Mouse (Mus musculus) cerebellum, postnatal 14 days (tissue): ENCODE data around the gene Tcl1b5.
"Not testable (repeated sequence)": the region's sequence is repeated elsewhere in the genome, so short reads cannot be mapped to it uniquely, and the experiment has no call there.

Experiments
- DNase-seq, 2 experiments: peaks; one replicate each; pipeline ENCODE4 v3.0.0; 2021; ENCODE audit warnings: mixed read lengths in 2 of 2

The Tcl1b5 gene

GRCm38 (mm10) chr12:105176044-105176443 lies at the start of gene Tcl1b5:
Tcl1b5 (plus strand) TSS chr12:105176344.
- DNase-seq = not testable (repeated sequence)

DNA sequence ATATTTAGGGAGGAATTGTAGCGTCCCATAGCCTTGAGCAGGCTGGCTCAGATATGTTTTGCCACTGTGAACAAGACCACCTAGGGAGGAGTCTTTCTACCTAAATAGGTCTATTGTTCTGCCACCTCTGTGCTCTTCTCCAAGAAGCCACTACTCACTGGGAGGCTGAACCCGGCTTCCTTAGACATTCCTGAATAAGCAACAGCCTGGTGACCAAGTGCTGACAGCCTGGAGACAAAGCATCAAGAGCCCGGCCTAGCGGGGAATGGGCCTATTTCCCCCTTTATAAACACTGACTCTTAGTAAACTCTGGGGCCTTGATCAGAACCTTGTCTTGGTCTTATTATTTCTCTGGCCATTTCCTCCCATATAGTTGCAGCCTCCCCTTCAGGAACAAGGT lies 49.6 kb upstream of the Tcl1b5 start:
- DNase-seq = no peak

GRCm38 (mm10) chr12:105127607-105128006 lies 48.5 kb upstream of the Tcl1b5 start:
- no peak for DNase-seq

DNA sequence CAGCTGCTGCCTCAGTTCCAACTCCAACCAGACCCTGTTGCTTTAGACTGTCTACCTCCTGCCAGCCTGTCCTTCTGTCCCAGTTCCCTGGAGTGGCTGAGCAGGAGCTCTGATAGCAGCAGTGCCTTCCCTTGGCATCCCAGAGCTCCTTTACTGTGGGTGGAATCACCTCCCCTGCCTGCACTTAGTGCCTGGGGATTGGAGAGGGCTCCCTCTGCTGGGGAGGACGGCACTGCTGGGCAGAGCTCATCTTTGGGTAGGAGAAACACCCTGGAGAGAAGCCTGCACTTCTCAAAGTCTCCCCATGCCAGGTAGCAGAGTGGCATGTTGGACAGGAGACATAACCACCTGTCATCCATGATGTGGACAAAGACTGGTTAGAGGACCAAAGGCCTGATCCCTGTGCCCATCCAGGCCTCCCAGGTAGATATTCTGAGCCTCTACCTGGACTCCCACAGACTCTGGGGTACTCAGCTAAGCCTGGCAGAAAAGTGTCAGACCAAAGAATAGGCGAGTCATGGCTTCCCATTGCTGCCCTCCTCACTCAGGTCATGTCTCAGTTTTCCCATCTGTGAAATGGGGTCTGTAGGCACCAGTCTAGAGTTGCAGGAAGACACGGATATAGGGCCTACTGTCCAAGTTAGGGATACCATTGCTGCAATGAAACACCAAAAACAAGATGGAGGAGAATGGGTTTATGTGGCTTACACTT lies 46.5 kb upstream of the Tcl1b5 start:
- DNase-seq = not testable (repeated sequence)

GRCm38 (mm10) chr12:105134167-105134566 lies 42.0 kb upstream of the Tcl1b5 start:
- not testable (repeated sequence) for DNase-seq

DNA sequence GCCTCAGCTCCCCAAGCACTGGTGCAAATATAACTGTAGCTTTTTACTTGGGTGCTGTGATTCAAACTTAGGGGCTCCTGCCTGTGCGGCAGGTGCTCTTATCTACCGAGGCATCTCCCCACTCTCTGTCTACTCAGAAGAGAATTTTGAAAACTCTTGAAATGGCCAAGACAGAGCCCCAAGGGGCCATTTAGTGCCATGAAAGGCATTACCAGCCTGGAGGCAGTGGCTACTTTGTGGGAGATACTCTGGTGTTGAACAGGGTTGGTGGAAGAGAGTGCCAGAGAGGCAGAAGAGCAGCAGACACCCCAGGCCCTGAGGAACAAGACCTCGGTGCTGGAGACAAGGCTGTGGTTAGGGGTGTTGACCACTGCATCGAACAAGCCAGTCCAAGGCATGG lies 41.3 kb upstream of the Tcl1b5 start:
- not testable (repeated sequence) for DNase-seq

GRCm38 (mm10) chr12:105137729-105138128 lies 38.4 kb upstream of the Tcl1b5 start:
- not testable (repeated sequence) for DNase-seq

DNA sequence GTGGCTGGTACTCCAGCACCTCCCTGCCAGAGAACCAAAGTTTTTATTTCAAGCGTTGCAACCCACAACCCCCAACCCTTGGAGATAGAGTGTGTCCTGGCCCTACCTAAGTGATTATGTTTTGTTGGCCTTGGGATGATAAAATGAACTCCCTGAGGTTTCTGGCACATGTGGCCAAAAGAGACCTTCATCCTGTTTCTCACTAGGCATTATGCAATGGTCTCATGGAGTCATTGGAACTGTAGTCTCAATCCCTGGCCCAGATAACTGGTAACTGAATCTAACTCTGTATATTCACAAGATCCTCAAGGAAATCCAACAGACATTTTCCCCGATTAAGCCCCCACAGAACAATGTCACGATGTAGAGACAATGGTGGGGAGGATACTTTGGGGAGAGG lies 33.0 kb upstream of the Tcl1b5 start:
- no peak for DNase-seq

DNA sequence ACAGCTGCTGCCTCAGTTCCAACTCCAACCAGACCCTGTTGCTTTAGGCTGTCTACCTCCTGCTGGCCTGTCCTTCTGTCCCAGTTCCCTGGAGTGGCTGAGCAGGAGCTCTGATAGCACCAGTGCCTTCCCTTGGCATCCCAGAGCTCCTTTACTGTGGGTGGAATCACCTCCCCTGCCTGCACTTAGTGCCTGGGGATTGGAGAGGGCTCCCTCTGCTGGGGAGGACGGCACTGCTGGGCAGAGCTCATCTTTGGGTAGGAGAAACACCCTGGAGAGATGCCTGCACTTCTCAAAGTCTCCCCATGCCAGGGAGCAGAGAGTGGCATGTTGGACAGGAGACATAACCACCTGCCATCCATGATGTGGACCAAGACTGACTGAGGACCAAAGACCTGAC lies 31.2 kb upstream of the Tcl1b5 start:
- not testable (repeated sequence) for DNase-seq

GRCm38 (mm10) chr12:105145714-105146113 lies 30.4 kb upstream of the Tcl1b5 start, which contains the start of gene Tcl1b2:
Tcl1b2 (plus strand) TSS chr12:105146014.
- DNase-seq = no peak

DNA sequence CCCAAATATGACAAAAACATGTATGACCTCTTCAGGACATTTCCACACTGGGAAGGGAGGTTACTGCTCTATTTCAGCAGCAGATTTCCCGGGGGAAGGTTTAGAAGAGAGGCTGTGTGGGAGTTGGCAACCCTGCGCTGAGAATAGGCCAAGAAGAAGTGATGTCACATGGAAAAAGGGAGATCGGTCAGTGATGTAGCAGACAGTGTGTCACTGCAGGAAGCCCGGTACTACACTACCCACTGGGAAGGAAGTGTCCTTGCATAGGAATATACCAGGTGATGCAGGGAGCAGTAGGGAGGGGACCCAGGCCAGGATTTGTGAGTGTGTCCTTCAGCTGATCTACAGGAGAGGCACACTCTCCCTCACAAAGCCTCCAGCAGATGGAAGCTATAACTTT lies 20.9 kb upstream of the Tcl1b5 start:
- DNase-seq = not testable (repeated sequence)

GRCm38 (mm10) chr12:105158842-105159241 lies 17.3 kb upstream of the Tcl1b5 start:
- DNase-seq = no peak

GRCm38 (mm10) chr12:105159390-105159789 lies 16.8 kb upstream of the Tcl1b5 start, which contains the start of gene Tcl1b1:
Tcl1b1 (plus strand) TSS chr12:105159690.
- DNase-seq = no peak

GRCm38 (mm10) chr12:105166734-105167133 lies 9.4 kb upstream of the Tcl1b5 start:
- no peak for DNase-seq

DNA sequence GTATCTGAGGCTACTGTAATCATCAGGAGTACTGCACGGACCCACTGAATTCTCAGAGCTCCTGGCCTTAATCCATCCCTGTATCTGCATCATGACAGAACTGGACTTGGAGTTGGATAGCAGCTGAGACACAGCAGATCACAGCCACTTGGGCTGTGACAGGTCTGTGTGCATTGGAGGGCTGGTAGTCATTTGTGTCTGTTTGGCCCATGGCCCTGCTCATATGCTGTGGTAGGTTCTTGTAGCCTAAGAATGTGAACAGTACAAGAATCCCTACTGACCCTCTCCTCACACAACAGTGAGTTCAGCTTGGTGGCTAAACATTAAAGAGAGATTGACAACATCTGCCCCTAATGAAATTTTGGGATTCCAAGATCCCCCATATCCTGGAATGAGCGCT lies 2.8 kb upstream of the Tcl1b5 start:
- DNase-seq = no peak

DNA sequence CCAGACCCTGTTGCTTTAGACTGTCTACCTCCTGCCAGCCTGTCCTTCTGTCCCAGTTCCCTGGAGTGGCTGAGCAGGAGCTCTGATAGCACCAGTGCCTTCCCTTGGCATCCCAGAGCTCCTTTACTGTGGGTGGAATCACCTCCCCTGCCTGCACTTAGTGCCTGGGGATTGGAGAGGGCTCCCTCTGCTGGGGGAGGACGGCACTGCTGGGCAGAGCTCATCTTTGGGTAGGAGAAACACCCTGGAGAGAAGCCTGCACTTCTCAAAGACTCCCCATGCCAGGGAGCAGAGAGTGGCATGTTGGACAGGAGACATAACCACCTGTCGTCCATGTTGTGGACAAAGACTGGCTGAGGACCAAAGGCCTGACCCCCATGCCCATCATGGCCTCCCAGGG lies 1.8 kb upstream of the Tcl1b5 start:
- peak; percentile 73 to 78 for DNase-seq

DNA sequence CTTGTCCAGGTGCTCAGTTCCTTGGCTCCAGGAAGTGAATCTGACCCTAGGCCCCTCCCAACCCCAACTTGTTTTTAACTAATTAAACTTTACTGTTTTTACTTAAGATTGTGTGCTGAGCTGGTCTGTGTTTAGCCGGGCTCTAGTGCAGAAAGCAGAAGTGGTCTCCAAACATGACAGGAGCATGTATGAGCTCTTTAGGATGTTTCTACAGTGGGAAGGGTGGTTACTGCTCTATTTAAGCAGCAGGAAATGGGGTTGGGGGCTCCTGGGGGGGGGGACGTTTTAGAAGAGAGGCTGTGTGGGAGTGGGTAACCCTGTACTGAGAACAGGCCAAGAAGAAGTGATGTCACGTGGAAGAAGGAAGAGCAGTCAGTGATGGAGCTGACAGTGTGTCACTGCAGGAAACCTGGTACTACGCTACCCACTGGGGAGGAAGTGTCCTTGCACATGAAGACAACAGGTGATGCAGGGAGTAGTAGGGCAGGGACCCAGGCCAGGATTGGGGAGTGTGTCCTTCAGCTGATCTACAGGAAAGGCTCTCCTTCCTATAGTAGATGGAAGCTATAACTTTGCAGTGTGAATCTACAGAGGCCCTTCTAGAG lies 5.0 kb downstream of the Tcl1b5 start:
- DNase-seq = not testable (repeated sequence)

DNA sequence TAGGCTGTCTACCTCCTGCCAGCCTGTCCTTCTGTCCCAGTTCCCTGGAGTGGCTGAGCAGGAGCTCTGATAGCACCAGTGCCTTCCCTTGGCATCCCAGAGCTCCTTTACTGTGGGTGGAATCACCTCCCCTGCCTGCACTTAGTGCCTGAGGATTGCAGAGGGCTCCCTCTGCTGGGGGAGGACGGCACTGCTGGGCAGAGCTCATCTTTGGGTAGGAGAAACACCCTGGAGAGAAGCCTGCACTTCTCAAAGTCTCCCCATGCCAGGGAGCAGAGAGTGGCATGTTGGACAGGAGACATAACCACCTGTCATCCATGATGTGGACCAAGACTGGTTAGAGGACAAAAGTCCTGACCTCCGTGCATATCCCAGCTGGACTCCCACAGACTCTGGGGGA lies 12.8 kb downstream of the Tcl1b5 start:
- DNase-seq = peak; percentile 42 to 51

GRCm38 (mm10) chr12:105190743-105191142 lies 14.6 kb downstream of the Tcl1b5 start, which contains the start of gene Tcl1b3:
Tcl1b3 (plus strand) TSS chr12:105191043.
- DNase-seq = not testable (repeated sequence)

DNA sequence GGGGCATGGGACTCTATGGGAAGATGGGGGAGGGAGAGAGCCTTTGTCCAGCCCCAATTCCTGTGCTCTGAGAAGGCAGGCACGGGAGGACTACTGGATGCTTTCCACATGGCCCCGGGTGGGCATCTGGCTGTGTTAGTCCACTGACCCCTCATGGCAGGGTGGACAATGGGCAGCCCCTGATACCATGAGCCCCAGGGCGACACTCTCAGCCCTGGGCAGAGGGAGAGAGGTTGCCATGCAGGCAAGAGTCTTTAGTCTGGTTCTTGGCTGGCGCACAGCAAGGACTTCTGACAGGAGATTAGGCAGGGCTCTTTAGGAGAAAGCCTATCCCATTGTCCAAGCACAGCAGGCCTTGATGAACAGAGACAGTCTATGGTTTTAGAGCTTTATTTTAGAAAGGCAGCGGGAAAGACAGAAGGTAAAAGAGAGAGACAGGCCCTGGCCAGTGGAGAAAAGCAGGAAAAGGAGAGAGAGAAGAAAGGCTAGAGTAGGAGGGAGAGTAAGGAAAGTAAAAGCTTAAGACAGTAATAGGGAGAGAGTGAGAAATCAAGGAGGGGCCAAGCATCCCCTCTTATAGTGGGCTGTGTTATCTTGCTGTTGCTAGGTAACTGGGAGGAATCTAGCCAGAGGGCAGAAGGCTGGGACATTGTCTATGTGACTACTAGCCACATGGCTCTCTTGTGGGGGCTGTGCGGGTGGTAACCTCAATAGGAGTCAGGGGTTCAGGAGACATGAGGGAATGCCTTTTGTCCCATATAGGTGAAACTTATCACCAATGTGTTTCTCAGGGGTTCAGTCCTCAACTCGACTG lies 23.7 kb downstream of the Tcl1b5 start:
- not testable (repeated sequence) for DNase-seq

- not testable (repeated sequence) for DNase-seq
These were observed 25.5 kb downstream of the Tcl1b5 start, which contains the start of gene Tcl1b4 for GRCm38 (mm10) chr12:105201657-105202056. Tcl1b4 (plus strand) TSS chr12:105201957.

GRCm38 (mm10) chr12:105207071-105207470 lies 30.9 kb downstream of the Tcl1b5 start:
- DNase-seq = no peak

DNA sequence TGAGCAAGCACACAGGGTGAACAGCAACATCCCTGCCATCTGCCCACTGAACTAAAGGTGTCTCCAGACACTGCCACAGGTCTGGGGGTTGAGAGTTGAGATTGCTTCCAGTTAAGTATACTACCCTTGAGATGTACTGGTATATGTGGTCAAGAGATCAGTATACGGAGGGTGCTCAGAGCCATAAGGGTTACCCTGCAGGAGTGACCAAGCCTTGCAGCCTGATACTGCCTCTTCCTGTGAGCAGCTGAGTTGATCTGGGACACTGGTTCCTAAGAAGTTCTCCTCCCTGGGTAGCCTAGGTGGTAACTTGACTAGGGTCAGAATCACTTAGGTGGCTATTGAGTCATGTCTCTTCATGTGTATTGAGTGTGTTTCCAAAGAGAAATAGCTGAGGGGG lies 32.3 kb downstream of the Tcl1b5 start:
- DNase-seq = no peak
